Mouse (Mus musculus) heart, postnatal 14 days (tissue): Measurements from ENCODE around the gene Bloc1s1. TPM values are rescaled to one million over a fixed set of nuclear protein-coding genes. Genes with fewer than 3 reads are reported as not detected.
A peak's percentile ranks its signal among the peaks of the same experiment; 100 is the strongest.

Source experiments
- DNase-seq, 2 experiments: peaks; one replicate each; pipeline ENCODE4 v3.0.0; 2021 to 2022
- intact Hi-C: fragments of 180-260 bp; cut with DNase I; formaldehyde crosslinking; loops from one replicate; pipeline ENCODE4 v1.15.1; 2025
- total RNA-seq, 2 experiments: library from RNA; stranded (reverse); gene quantifications; 2 replicates each; pipeline ENCODE4 v1.2.3; 2021

The Bloc1s1 gene
- total RNA-seq, 2 experiments from 2014 or later: 177 to 183 TPM

GRCm38 (mm10) chr10:128912268-128912667, 11.6 kb downstream of the Bloc1s1 start:
- intact Hi-C loops: loop anchor here (2.0 kb wide), 1 partner anchor 25 kb away; no protein-coding TSS in a partner anchor
- no peak for DNase-seq

DNA sequence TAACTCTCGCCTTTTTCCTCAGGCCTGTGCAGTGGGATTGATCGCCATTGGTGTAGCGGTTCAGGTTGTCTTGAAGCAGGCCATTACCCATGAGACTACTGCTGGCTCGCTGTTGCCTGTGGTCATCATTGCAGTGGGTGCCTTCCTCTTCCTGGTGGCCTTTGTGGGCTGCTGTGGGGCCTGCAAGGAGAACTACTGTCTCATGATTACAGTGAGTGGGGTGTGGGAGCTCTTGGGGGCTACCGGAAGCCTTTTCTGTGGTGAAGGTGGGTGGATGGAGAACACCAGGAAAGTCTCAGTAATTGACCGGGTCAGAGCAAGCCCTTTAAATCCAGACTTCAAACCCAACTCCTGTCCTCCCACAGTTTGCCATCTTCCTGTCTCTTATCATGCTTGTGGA, 12.4 kb downstream of the Bloc1s1 start:
- intact Hi-C loops: no loop called here

GRCm38 (mm10) chr10:128910066-128910841, 13.6 kb downstream of the Bloc1s1 start:
- intact Hi-C loops: no loop called here
- peak; percentile 59 to 69 for DNase-seq

More for the DNA sequence above, 12.4 kb downstream of the Bloc1s1 start:
- no peak for DNase-seq

GRCm38 (mm10) chr10:128909567-128910028, 14.2 kb downstream of the Bloc1s1 start:
- intact Hi-C loops: no loop called here
- peak; percentile 88 to 89 for DNase-seq

DNA sequence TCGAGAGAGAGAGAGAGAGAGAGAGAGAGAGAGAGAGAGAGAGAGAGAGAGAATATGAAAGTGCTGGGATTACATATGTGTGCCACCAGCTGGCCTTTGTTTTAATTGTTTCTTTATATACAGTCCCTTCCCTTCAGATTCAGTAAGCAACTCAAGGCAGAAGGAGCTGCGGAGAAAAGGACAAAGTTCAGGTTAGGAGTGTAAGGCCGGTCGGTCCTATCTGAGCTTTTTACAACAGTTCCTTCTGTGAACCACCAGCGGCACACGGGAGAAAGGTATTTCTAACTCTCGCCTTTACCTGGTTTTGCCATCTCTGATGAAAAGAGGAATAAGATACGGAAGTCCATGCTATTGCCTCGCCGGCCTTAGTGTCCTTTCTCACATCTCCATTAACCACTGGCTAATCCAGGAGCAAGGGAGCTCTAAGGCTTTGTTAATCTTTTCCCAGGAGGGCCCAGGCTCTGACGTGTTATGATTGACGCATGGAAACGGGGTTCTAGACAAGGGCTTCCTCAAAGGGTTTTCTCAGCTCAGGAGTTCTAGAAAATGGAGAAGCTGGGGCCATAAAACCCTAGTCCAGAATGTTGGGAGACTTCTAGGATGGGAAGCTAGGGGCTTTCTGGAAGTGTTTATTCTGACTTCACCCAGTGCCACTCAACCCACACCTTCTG, 14.9 kb downstream of the Bloc1s1 start:
- no peak for DNase-seq

GRCm38 (mm10) chr10:128904812-128905211, 19.0 kb downstream of the Bloc1s1 start:
- intact Hi-C loops: no loop called here
- DNase-seq: no peak

More for the DNA sequence above, 14.9 kb downstream of the Bloc1s1 start:
- intact Hi-C loops: no loop called here

GRCm38 (mm10) chr10:128902409-128902988, 21.3 kb downstream of the Bloc1s1 start:
- intact Hi-C loops: no loop called here
- DNase-seq: no peak

DNA sequence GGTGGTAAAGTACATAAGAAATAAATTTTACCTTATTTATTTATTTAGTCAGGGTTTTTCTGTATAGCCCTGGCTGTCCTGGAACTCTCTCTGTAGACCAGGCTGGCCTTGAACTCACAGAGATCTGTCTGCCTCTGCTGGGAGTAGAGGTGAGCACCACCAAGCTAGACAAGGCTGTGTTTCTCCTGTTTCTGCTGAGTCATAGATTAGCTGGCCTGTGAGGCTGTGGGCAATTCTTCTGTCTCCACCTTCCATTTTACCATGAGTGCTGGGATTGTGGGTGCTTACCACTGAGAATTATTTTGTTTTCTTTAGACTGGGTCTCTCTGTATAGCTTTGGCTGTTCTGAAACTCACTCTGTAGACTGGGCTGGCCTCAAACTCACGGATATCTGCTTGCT, 22.4 kb downstream of the Bloc1s1 start:
- intact Hi-C loops: no loop called here
- no peak for DNase-seq

DNA sequence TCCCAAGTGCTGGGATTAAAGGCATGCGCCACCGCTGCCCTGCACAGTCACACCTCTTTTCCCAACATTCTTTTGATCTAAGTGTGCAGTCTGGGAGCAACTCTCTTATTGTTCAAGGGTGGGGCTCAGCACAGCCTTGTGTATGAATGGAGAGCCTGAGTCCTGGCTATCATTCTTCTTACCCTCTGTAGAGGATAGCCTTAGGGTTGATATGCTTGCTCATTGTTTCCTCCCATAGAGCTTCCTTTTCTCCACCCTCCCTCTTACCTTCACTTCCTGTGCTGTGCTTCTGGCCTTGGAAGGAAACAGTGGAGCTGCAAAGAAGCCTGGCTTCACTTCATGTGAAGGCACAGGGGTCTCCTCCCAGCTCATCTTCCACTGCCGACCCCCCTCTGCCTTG, 23.1 kb downstream of the Bloc1s1 start, which contains the start of gene Cd63:
TSS of gene Cd63 (plus strand) at position 292 of the 400 bp plus-strand sequence.
- intact Hi-C loops: no loop called here

GRCm38 (mm10) chr10:128899759-128900490, 23.9 kb downstream of the Bloc1s1 start:
- intact Hi-C loops: no loop called here
- no peak for DNase-seq

More for the DNA sequence above, 23.1 kb downstream of the Bloc1s1 start, which contains the start of gene Cd63:
- no peak for DNase-seq

DNA sequence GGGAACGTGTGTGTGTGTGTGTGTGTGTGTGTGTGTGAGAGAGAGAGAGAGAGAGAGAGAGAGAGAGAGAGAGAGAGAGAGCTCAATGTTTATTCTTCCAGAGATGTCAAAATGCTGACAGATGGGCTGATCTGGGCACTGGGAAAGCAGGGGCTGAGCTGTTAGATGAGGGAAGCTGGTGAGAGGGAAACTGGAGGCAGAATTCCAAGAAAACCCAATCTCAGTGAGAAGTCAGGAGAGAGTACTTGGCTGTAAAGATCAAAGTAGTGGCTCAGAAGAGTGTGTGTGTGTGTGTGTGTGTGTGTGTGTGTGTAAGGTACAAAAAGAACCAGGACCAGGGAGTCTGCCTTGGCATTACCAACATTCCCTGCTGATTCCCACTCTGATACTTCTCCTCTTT, 26.3 kb downstream of the Bloc1s1 start:
- DNase-seq: no peak
- intact Hi-C loops: no loop called here

DNA sequence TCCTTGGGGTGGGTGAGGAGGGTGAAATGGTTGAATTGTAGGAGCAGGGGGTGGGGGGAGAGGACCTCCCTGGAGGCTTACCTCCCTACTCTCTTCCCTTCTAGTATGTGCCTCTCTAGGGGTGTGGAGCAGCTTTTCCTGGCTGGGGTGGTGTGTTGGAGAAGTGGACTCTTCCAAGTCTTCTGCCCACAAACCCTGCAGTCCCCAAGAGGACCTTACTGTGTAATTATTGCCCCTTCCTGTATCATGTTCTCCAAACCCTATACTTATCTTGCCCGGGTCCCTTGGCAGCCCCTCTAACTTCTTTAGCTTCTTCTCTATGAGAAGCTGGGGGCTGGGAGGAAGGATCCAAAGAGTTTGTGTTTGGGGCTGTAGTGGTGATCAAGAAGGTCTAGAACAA, 27.0 kb downstream of the Bloc1s1 start:
- intact Hi-C loops: no loop called here
- DNase-seq: no peak

DNA sequence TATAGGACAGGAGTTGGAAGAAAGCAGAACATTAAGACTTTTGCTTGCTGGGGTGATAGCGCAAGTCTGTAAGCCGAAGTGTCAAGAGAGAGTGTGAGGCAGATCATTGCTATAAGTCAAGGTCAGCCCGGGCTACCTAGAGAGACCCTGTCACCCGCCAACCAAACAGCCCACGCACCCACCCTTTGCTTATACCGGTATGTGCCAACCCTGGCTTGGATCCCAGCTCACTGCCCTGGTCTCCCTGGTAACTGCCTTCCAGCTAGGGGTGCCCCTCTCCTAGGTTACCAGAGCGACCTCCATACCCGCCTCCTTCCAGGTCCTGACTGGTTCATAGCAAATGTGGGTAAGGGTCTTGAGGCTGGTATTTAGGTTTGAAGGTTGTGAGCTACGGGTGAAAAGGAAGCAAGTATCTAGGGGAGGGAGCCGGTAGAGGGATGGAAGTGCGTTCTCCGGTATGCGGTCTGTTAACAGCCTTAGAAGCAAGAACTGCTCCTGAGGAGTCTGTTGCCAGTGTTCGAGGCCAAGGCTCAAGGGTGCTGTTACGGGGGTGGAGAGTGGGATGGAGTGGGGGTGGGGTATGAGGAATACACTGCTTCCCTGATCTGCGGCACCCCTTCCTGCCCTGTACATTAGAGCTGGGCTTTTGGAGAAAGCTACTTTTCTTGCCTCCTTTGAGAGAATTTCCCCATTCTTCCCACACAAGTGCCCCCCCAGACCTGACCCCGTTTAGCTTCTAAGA, 27.7 kb downstream of the Bloc1s1 start:
- no peak for DNase-seq
- intact Hi-C loops: loop anchor here (1.0 to 2.0 kb wide), 2 partner anchors 51 to 165 kb away; no protein-coding TSS in a partner anchor

- intact Hi-C loops: loop anchor here (1.0 to 2.0 kb wide), 2 partner anchors 50 to 165 kb away; no protein-coding TSS in a partner anchor
- DNase-seq: peak; percentile 65 to 85
Observed at GRCm38 (mm10) chr10:128895437-128895836, 28.4 kb downstream of the Bloc1s1 start.

- DNase-seq: no peak
- intact Hi-C loops: no loop called here
Observed at GRCm38 (mm10) chr10:128892246-128892645, 31.6 kb downstream of the Bloc1s1 start.

GRCm38 (mm10) chr10:128891296-128892094, 32.3 kb downstream of the Bloc1s1 start, which contains the start of gene Gdf11:
TSS of gene Gdf11 (minus strand) at chr10:128891718.
- DNase-seq: peak; percentile 67 to 69
- intact Hi-C loops: no loop called here

- DNase-seq: no peak
- intact Hi-C loops: no loop called here
Observed at GRCm38 (mm10) chr10:128890383-128891295, 33.2 kb downstream of the Bloc1s1 start.

DNA sequence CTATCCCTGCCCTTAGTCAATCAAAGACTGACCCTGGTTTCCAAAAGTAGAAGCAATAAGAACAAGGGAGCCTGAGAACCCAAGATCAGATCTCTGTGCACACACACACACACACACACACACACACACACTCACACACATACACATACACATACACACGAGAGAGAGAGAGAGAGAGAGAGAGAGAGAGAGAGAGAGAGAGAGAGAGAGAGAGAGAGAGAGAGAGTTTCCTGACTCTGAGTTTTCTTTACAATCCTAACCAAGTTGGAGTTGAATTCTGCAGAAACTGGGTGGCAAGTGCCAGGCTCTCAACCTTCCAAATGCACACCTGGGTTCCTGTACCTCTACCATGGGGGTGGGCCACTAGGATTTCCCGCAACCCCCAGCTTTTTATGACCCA, 34.0 kb downstream of the Bloc1s1 start:
- intact Hi-C loops: no loop called here
- DNase-seq: no peak
